Mouse (Mus musculus): ENCODE measurements at regions not wholly inside any gene's neighbourhood (a gene's known extent, or its start where the extent isn't known, plus 50 kb on each side); places are given as distances from the start of the nearest gene placed in this dataset.

DNA sequence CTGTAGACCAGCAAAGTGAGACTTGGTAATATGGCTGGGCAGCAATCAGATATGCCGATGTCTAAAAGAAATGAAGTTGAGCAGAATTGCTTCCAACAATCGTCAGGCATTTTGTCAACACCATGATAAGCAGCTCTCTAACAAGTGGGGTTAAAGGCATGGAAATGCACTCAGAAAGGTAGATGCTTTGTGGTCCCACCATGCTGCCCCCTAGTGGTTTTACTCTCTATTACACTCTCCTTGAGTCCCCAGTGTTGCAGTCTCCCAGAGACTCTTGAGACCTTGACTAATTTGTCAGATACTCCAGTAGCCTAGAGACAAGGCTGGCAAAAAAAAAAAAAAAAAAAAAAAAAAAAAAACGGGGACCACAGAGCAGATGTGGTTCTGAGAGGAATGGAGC lies 595.8 kb downstream of the Pcdh19 start:
- TF ChIP-seq POLR2A (IDR thresholded peaks at IDR 0.05; ENCODE audit: control insufficient read depth, low read depth, low read length) (no peak), CTCF (IDR thresholded peaks at IDR 0.05; ENCODE audit: control insufficient read depth, insufficient read depth, insufficient replicate concordance, low read depth, low read length) (no peak)

All from testis, adult 2 months (tissue).